Mouse (Mus musculus) E14TG2a.4 (cell line): Measurements from ENCODE around the gene Map4k2.
A peak's percentile ranks its signal among the peaks of the same experiment; 100 is the strongest.

Source experiments
- H3K27me3 ChIP-seq: 2 replicates; pipeline ENCODE4 v1.6.1; 2014; ENCODE audit warnings: low read length, control low read depth; ENCODE audit not compliant: insufficient read depth
- H3K36me3 ChIP-seq: 2 replicates; pipeline ENCODE4 v1.6.1; 2014; ENCODE audit warnings: low read length, control low read depth; ENCODE audit not compliant: insufficient read depth
- H3K4me1 ChIP-seq: replicated peaks from 2 replicates; pipeline ENCODE4 v1.6.1; 2014; ENCODE audit warnings: low read depth, low read length, control low read depth
- H3K4me3 ChIP-seq: replicated peaks from 2 replicates; pipeline ENCODE4 v1.5.1; 2014; ENCODE audit warnings: mild to moderate bottlenecking, low read length
- H3K9me3 ChIP-seq: 2 replicates; pipeline ENCODE4 v1.6.1; 2014; ENCODE audit warnings: low read length, control low read depth
- CTCF ChIP-seq: conservative IDR thresholded peaks from 2 replicates; pipeline ENCODE4 v1.5.1; 2014; ENCODE audit warnings: low read length
- NANOG ChIP-seq: IDR thresholded peaks from 2 replicates; pipeline ENCODE4 v1.6.1; 2014; ENCODE audit warnings: borderline replicate concordance, low read length, mixed read lengths
- POU5F1 ChIP-seq: IDR thresholded peaks from 2 replicates; pipeline ENCODE4 v1.6.1; 2014; ENCODE audit warnings: low read length, borderline replicate concordance

Gene Map4k2

DNA sequence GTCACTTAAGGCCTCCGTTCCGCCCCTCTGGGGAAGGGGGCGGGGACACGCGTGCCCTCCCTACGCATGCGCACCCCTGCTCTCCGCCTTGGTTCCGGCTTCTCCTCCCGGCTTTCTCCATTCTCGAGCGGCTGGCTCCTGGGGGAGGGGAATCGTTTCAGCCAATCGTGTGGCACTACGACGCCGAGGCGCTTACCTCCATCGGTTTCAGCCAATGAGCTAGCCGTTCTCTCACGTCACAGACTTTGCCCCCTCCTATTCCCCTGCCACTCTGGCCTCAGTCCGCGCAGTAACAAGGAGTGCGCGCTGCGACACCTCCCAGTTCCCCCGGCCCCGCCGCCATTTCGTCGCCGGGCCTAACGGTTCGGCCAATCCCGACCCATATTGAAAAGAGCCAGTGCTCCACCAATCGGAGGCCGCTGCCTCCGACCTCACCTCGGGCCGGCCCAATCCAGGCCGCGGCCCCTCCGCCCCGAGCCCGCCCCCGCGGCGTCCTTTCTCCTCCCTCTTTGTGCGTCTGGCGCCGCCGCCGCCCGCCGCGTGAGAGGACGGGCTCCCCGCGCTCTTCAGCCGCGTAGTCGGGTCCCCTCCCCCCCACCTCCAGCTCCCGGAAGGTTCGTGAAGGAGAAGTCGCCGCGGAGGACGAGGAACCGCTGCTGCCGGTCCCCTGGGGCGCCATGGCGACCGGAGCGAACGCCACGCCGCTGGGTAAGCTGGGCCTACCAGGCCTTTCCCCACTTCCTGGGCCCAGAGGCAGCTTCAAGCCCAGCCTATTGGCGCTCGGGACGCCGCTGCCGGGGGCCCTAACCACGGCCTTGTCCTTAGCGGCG lies 22.7 kb downstream of the Map4k2 start, which contains the start of gene Sf1:
Gene Sf1 (plus strand): TSS at position 280 of the 830 bp plus-strand sequence.
- Histone ChIP-seq H3K36me3 (peaks cover 61% of the 10 kb centered on the region), H3K4me3 (peak within 1 kb of the TSS; percentile 99), H3K27me3 (no peaks in the 10 kb centered on the region), H3K4me1 (peaks cover 50% of the 10 kb centered on the region), H3K9me3 (no peaks in the 10 kb centered on the region)
- no peak for TF ChIP-seq NANOG
- TF ChIP-seq CTCF, result no peak
- no peak for TF ChIP-seq POU5F1

DNA sequence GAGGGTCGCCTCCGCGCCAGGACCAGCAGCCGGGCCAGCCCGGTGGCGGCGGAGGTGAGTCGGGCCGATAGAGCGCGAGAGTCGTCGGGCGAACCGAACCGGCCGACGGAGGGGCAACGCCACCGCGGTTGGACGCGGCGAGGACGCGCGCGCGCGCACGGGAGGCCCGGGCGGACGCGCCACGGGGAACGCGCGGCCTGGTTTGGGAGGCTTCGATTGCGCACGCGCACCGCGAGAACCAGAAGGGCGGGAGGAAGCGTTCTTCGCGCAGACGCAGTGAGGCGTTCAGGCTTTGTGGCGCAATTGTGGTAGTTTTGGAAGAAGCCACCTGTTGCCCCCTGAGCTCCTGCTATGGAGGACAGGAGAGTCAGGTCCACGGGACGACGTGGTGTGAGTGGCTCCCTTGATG lies 23.4 kb downstream of the Map4k2 start:
- Histone ChIP-seq H3K36me3 (peaks cover 68% of the 10 kb centered on the region), H3K9me3 (no peaks in the 10 kb centered on the region), H3K4me3 (peak overlapping the region; percentile 99), H3K4me1 (peaks cover 55% of the 10 kb centered on the region), H3K27me3 (no peaks in the 10 kb centered on the region)
- TF ChIP-seq NANOG, result no peak
- TF ChIP-seq CTCF, result no peak
- no peak for TF ChIP-seq POU5F1

DNA sequence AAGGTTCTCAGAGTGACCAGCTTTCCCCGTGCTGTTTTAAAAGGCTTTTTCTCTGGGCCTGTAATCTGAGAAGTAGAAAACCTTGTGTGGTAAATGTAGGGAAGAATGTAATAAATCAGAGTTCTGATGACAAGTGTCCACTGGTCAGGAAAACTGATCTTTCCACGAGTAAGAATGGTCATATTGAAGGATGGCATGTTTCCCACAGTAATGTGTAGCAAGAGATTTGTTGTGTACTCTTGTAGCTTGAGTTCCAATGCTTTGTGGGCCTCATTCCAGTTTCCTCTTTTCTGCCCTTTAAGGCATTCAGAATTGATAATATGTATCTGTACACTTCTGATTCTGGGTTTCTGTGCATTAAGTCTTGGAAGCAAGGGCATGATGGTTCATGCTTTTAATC lies 23.9 kb downstream of the Map4k2 start:
- peaks cover 60% of the 10 kb centered on the region for H3K4me1 ChIP-seq
- no peaks in the 10 kb centered on the region for H3K27me3 ChIP-seq
- H3K4me3 ChIP-seq, result peak overlapping the region; percentile 99
- no peaks in the 10 kb centered on the region for H3K9me3 ChIP-seq
- no peak for TF ChIP-seq NANOG
- TF ChIP-seq CTCF, result no peak
- no peak for TF ChIP-seq POU5F1
- peaks cover 74% of the 10 kb centered on the region for H3K36me3 ChIP-seq

DNA sequence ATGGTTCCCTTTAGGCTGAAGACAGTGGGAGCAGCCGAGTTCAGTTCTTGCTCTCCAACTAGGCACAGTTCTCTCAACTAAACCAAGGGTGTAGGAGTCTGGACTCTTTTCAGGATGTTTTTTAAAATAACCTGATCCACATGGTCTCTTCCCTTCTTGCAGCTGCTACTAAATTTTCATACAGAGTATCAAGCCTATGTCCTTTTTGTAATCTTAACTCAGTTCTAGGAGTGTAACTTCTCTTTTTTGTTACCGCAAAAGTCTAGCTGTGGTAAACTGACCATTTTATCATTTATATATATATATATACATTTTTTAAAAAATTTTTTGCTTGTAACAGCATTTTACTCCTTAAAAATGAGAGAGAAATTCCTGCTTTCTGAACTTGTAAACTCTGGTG lies 29.2 kb downstream of the Map4k2 start:
- TF ChIP-seq CTCF (no peak), POU5F1 (no peak), NANOG (no peak)
- peaks cover 92% of the 10 kb centered on the region for H3K4me1 ChIP-seq
- H3K9me3 ChIP-seq, result no peaks in the 10 kb centered on the region
- peaks cover 100% of the 10 kb centered on the region for H3K36me3 ChIP-seq
- no peaks in the 10 kb centered on the region for H3K27me3 ChIP-seq
- no peak overlapping the region for H3K4me3 ChIP-seq

GRCm38 (mm10) chr19:6372433-6372832 lies 31.5 kb downstream of the Map4k2 start:
- no peaks in the 10 kb centered on the region for H3K9me3 ChIP-seq
- peaks cover 88% of the 10 kb centered on the region for H3K4me1 ChIP-seq
- no peaks in the 10 kb centered on the region for H3K27me3 ChIP-seq
- H3K4me3 ChIP-seq, result no peak overlapping the region
- H3K36me3 ChIP-seq, result peaks cover 99% of the 10 kb centered on the region
- TF ChIP-seq NANOG, result no peak
- TF ChIP-seq POU5F1, result no peak
- TF ChIP-seq CTCF, result no peak

DNA sequence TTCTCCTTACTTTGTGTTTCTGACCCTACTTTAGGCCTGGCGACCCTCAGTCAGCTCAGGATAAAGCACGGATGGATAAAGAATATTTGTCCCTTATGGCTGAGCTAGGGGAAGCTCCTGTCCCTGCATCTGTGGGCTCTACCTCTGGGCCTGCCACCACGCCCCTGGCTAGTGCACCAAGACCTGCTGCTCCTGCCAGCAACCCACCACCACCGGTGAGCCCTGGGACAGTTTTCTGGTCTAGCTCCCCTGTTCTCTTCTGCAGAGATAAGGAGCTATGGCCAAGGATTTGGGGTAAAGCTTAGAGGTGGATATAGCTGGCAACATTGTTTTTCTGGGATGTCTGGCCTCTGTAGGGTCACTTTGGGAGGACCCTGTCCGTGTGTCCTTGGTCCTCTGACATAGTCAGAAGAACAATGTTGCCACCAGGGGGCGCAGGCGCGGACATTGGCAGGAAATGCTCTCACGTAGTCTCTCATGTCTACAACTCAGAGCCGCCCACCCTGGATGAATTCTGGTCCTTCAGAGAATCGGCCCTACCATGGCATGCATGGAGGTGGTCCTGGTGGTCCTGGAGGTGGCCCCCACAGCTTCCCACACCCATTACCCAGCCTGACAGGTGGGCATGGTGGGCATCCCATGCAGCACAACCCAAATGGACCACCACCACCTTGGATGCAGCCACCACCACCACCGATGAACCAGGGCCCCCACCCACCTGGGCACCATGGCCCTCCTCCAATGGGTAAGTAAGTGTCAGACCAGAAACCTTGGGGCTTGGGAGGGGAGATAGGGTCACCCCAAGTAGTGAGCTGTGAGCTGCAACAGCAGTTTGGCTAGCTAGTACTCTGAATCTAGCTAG lies 32.8 kb downstream of the Map4k2 start:
- peak; percentile 66 for TF ChIP-seq CTCF
- TF ChIP-seq NANOG, result no peak
- Histone ChIP-seq H3K4me1 (peaks cover 89% of the 10 kb centered on the region), H3K36me3 (peaks cover 99% of the 10 kb centered on the region), H3K27me3 (no peaks in the 10 kb centered on the region), H3K9me3 (no peaks in the 10 kb centered on the region), H3K4me3 (peak overlapping the region; percentile 51)

GRCm38 (mm10) chr19:6374571-6374970 lies 33.6 kb downstream of the Map4k2 start:
- Histone ChIP-seq H3K36me3 (peaks cover 99% of the 10 kb centered on the region), H3K4me3 (peak overlapping the region; percentile 51)

GRCm38 (mm10) chr19:6375423-6376254 lies 34.7 kb downstream of the Map4k2 start:
- Histone ChIP-seq H3K9me3 (no peaks in the 10 kb centered on the region), H3K36me3 (peaks cover 97% of the 10 kb centered on the region), H3K4me3 (peak overlapping the region; percentile 57), H3K4me1 (peaks cover 75% of the 10 kb centered on the region), H3K27me3 (no peaks in the 10 kb centered on the region)
- TF ChIP-seq CTCF (no peak), NANOG (no peak), POU5F1 (no peak)

More at GRCm38 (mm10) chr19:6374571-6374970, 33.6 kb downstream of the Map4k2 start:
- TF ChIP-seq CTCF (no peak), NANOG (no peak), POU5F1 (no peak)
- H3K9me3 ChIP-seq, result no peaks in the 10 kb centered on the region
- H3K27me3 ChIP-seq, result no peaks in the 10 kb centered on the region
- peaks cover 83% of the 10 kb centered on the region for H3K4me1 ChIP-seq
